ENCODE assay signal across 10 mouse cellular contexts in the genomic region with DNA sequence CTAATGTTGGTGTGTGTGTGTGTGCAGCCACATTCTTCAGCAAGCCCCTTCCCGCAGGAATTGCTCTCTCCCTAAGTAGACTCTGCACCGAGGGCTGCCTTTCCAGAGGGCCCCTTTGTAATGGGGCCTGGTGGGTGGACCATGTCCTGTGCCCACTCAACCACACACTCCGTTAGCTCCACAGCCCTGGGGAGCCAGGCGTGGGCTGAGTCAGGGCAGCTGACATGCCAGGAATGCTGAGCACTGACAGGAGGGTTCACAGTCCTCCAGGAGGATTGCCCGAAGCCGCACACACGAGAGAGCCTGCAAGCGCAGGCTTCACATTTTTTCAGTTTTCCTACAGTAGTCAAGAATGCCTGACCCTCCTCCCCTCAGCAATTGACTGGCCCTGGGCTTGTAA. TPM values are rescaled to one million over a fixed set of nuclear protein-coding genes. Genes with fewer than 3 reads are reported as not detected.
DNase-seq lines count a peak whose midpoint lies in the region; ATAC-seq and TF ChIP-seq lines count a peak whose summit lies in the region.
"Had no signal": no experiment of that assay in that cellular context is flagged by ENCODE, and none has a peak within 500 bp of the region (broad histone marks: within the 10 kb centered on the region; RNA-seq: fewer than 3 reads in every experiment).

No protein-coding gene starts in this region.

- 0 out of 2 replicates have a peak, but pooled peaks cover 4% of the 10 kb centered on the region for H3K36me3 ChIP-seq in lung, embryonic 15.5 days
- H3K36me3 ChIP-seq in kidney, embryonic 15.5 days, result no peaks in the 10 kb centered on the region
- peaks cover 4% of the 10 kb centered on the region for H3K36me3 ChIP-seq in myocyte (ENCODE audit: control insufficient read depth, insufficient read depth)
- H3K36me3 ChIP-seq: embryonic facial prominence, embryonic 13.5 days had no signal

- 18% methylated on average over 8 of the region's 8 CpGs for WGBS in lung, embryonic 15.5 days
- WGBS in kidney, embryonic 15.5 days, result 12% methylated on average over 8 of the region's 8 CpGs

- no peaks in the 10 kb centered on the region for H3K79me2 ChIP-seq in myocyte (ENCODE audit: control insufficient read depth, insufficient read depth)

- peak; percentile 37; the same call in 1 of the 2 replicates for ATAC-seq in lung, embryonic 15.5 days (ENCODE audit: borderline replicate concordance, extremely low read depth, low FRiP score, low TSS enrichment)
- peak; percentile 89 for ATAC-seq in kidney, embryonic 15.5 days (replicated peaks; ENCODE audit: low FRiP score)
- ATAC-seq in erythroid progenitor cell, adult 5-6 weeks (replicated peaks; ENCODE audit: low FRiP score, poor library complexity, severe bottlenecking), result no peak

- no peak overlapping the region for H3K9ac ChIP-seq in lung, embryonic 15.5 days
- no peak overlapping the region for H3K9ac ChIP-seq in kidney, embryonic 15.5 days
- H3K9ac ChIP-seq: embryonic facial prominence, embryonic 13.5 days had no signal

- DNase-seq in lung, postnatal 14 days, result no peak
- DNase-seq in fibroblast of lung, adult 2 months (ENCODE audit: low read depth), result peak; percentile 64
- DNase-seq in gastrocnemius, postnatal 14 days, result no peak
- DNase-seq: adrenal gland, adult 8-10 months; spleen, adult 18-20 months had no signal

- no peak for TF ChIP-seq POLR2A in myocyte (IDR thresholded peaks at IDR 0.05; ENCODE audit: insufficient read length, low read depth)

- H3K27ac ChIP-seq in lung, embryonic 15.5 days, result peak overlapping the region; percentile 62
- H3K27ac ChIP-seq in kidney, embryonic 15.5 days, result peak overlapping the region; percentile 73
- H3K27ac ChIP-seq: embryonic facial prominence, embryonic 13.5 days had no signal

- H3K27me3 ChIP-seq in lung, embryonic 15.5 days, result no peaks in the 10 kb centered on the region
- no peaks in the 10 kb centered on the region for H3K27me3 ChIP-seq in kidney, embryonic 15.5 days
- no peaks in the 10 kb centered on the region for H3K27me3 ChIP-seq in myocyte (ENCODE audit: control insufficient read depth, insufficient read depth, insufficient read length)
- H3K27me3 ChIP-seq: embryonic facial prominence, embryonic 13.5 days had no signal

- H3K4me2 ChIP-seq in lung, embryonic 15.5 days, result no peak overlapping the region
- H3K4me2 ChIP-seq in kidney, embryonic 15.5 days, result no peak overlapping the region
- H3K4me2 ChIP-seq in myocyte (ENCODE audit: low read depth), result peak overlapping the region; percentile 30
- H3K4me2 ChIP-seq: embryonic facial prominence, embryonic 13.5 days had no signal

- no peak overlapping the region for H3ac ChIP-seq in myocyte (ENCODE audit: control insufficient read depth, insufficient read length)

- intact Hi-C loops in gastrocnemius, postnatal 14 days (cut with DNase I; ENCODE audit: low total_unique reads), result loop anchor here (1.0 to 5.0 kb wide), 2 partner anchors 14 to 33 kb away; no protein-coding TSS in a partner anchor

- no peaks in the 10 kb centered on the region for H3K9me3 ChIP-seq in lung, embryonic 15.5 days
- H3K9me3 ChIP-seq in kidney, embryonic 15.5 days (replicated peaks), result no peaks in the 10 kb centered on the region
- H3K9me3 ChIP-seq: embryonic facial prominence, embryonic 13.5 days had no signal

- no peak overlapping the region for H3K4me3 ChIP-seq in lung, embryonic 15.5 days
- H3K4me3 ChIP-seq in kidney, embryonic 15.5 days (replicated peaks), result no peak overlapping the region
- H3K4me3 ChIP-seq in myocyte, result no peak overlapping the region
- H3K4me3 ChIP-seq: embryonic facial prominence, embryonic 13.5 days had no signal

- peaks cover 4% of the 10 kb centered on the region; the same call in 1 of the 2 replicates for H3K4me1 ChIP-seq in lung, embryonic 15.5 days
- H3K4me1 ChIP-seq in kidney, embryonic 15.5 days, result peaks cover 25% of the 10 kb centered on the region

TF ChIP-seq in myocyte, 11 proteins besides CTCF, POLR2A, EP300 and RAD21:
- TF ChIP-seq USF1 (IDR thresholded peaks at IDR 0.05; ENCODE audit: low read depth) (no peak), MYOG (IDR thresholded peaks at IDR 0.05; ENCODE audit: control insufficient read depth in 1 of 3, insufficient read depth in 1 of 3, insufficient read length in 2 of 3, low read depth in 2 of 3) (peak in 2 of 3 experiments; percentile 73 to 87), POLR2AphosphoS2 (IDR thresholded peaks at IDR 0.05; ENCODE audit: insufficient read length, low read depth) (no peak), MAX (IDR thresholded peaks at IDR 0.05; ENCODE audit: low read depth) (no peak), SRF (IDR thresholded peaks at IDR 0.05; ENCODE audit: control insufficient read depth, insufficient read length, low read depth) (no peak), REST (IDR thresholded peaks at IDR 0.05; ENCODE audit: insufficient read depth, insufficient read length) (no peak), MYOD1 (IDR thresholded peaks at IDR 0.05; ENCODE audit: control insufficient read depth in 1 of 3, insufficient read length in 2 of 3, low read depth in 2 of 3) (peak in 2 of 3 experiments; percentile 74 to 86), TCF3 (IDR thresholded peaks at IDR 0.05; ENCODE audit: insufficient read length, low read depth) (peak; percentile 18), CEBPB (IDR thresholded peaks at IDR 0.05; ENCODE audit: insufficient read depth, poor library complexity, severe bottlenecking) (no peak), TCF12 (IDR thresholded peaks at IDR 0.05; ENCODE audit: insufficient read depth, poor library complexity, severe bottlenecking) (peak; percentile 25), E2F4 (IDR thresholded peaks at IDR 0.05; ENCODE audit: insufficient read depth) (no peak)

RNA-seq across cellular contexts. Expression of gene Gpr157, which starts 17.0 kb away (rescaled TPM):
- 2.0 and 2.2 TPM in 2 replicates for polyA plus RNA-seq in lung, embryonic 15.5 days (2015; fragmentation: Nextera tagmentation; extraction: Ambion mirVana)
- polyA plus RNA-seq in kidney, embryonic 15.5 days (2015; fragmentation: Nextera tagmentation; extraction: Ambion mirVana), result 0.51 and 0.53 TPM in 2 replicates
- polyA plus RNA-seq in myocyte (2012; fragmentation: generic; extraction: Trizol), result 1.6 TPM
- total RNA-seq in erythroid progenitor cell, adult 5-6 weeks (2015; ENCODE audit: low replicate concordance), result 0.42 TPM in 1 of 2 replicates, not detected in the other
- total RNA-seq in erythroid progenitor cell, adult 5-6 weeks (2017; ENCODE audit: low replicate concordance), result 0.51 and 0.83 TPM in 2 replicates
- 10 to 100 TPM; 19.3 to 20.2 TPM for total RNA-seq in gastrocnemius, postnatal 14 days (2021)

RNA-seq across cellular contexts. Expression of gene Slc2a5, which starts 48.9 kb away (rescaled TPM):
- polyA plus RNA-seq in lung, embryonic 15.5 days (2015; fragmentation: Nextera tagmentation; extraction: Ambion mirVana), result 0.54 and 0.65 TPM in 2 replicates
- 1.6 and 2.7 TPM in 2 replicates for polyA plus RNA-seq in kidney, embryonic 15.5 days (2015; fragmentation: Nextera tagmentation; extraction: Ambion mirVana)
- polyA plus RNA-seq in myocyte (2012; fragmentation: generic; extraction: Trizol), result 0.24 TPM
- not detected in 2 replicates for total RNA-seq in erythroid progenitor cell, adult 5-6 weeks (2015; ENCODE audit: low replicate concordance)
- not detected in 2 replicates for total RNA-seq in erythroid progenitor cell, adult 5-6 weeks (2017; ENCODE audit: low replicate concordance)
- under 1 TPM; 0.49 to 0.58 TPM for total RNA-seq in gastrocnemius, postnatal 14 days (2021)
